9 mouse cellular contexts compared by ENCODE assay signal in genomic region chr13:69739759-69740135, GRCm38 (mm10). TPM values are rescaled to one million over a fixed set of nuclear protein-coding genes. Genes with fewer than 3 reads are reported as not detected.
A peak's percentile ranks its signal among the peaks of the same experiment; 100 is the strongest.
DNase-seq lines count a peak whose midpoint lies in the region; ATAC-seq and TF ChIP-seq lines count a peak whose summit lies in the region.
"Had no signal": no experiment of that assay in that cellular context is flagged by ENCODE, and none has a peak within 500 bp of the region (broad histone marks: within the 10 kb centered on the region; RNA-seq: fewer than 3 reads in every experiment).

Gene Ube2ql1 (minus strand): TSS chr13:69739889.

- peaks cover 20% of the 10 kb centered on the region for H3K27me3 ChIP-seq in ES-Bruce4 (ENCODE audit: control insufficient read depth, insufficient read depth, low read length, poor library complexity, severe bottlenecking)
- H3K27me3 ChIP-seq in liver, embryonic 14.5 days (ENCODE audit: control insufficient read depth, insufficient read depth, low read length), result peaks cover 41% of the 10 kb centered on the region
- peaks cover 26% of the 10 kb centered on the region for H3K27me3 ChIP-seq in neural tube, embryonic 12.5 days (replicated peaks)
- peaks cover 49% of the 10 kb centered on the region for H3K27me3 ChIP-seq in stomach, embryonic 16.5 days (ENCODE audit: control insufficient read depth, insufficient read depth, low read length)

- intact Hi-C loops in heart, postnatal 36 days (cut with DNase I), result loop anchor here (1.0 to 10.0 kb wide), 4 partner anchors 41 to 845 kb away; no protein-coding TSS in a partner anchor

- H3K9me3 ChIP-seq in ES-Bruce4 (replicated peaks; ENCODE audit: control insufficient read depth, insufficient read depth, low read length, poor library complexity, severe bottlenecking), result no peaks in the 10 kb centered on the region
- H3K9me3 ChIP-seq in liver, embryonic 14.5 days (ENCODE audit: control insufficient read depth, low read length), result no peaks in the 10 kb centered on the region
- no peaks in the 10 kb centered on the region for H3K9me3 ChIP-seq in neural tube, embryonic 12.5 days
- H3K9me3 ChIP-seq in stomach, embryonic 16.5 days (replicated peaks; ENCODE audit: control insufficient read depth, low read length), result no peaks in the 10 kb centered on the region

- peak within 1 kb of the TSS; percentile 60 for H3K9ac ChIP-seq in ES-Bruce4 (ENCODE audit: low read depth, poor library complexity, severe bottlenecking)
- no peak within 1 kb of the TSS for H3K9ac ChIP-seq in liver, embryonic 14.5 days (replicated peaks)
- peak within 1 kb of the TSS; percentile 90 for H3K9ac ChIP-seq in neural tube, embryonic 12.5 days
- H3K9ac ChIP-seq in stomach, embryonic 16.5 days (ENCODE audit: low read length), result peak within 1 kb of the TSS; percentile 67

- no peaks in the 10 kb centered on the region for H3K4me1 ChIP-seq in ES-Bruce4 (ENCODE audit: control insufficient read depth, insufficient read depth, low read length)
- H3K4me1 ChIP-seq in liver, embryonic 14.5 days (replicated peaks; ENCODE audit: control insufficient read depth in 2 of 2, insufficient read depth in 2 of 2, low read length in 1 of 2), result no peaks in the 10 kb centered on the region
- H3K4me1 ChIP-seq in neural tube, embryonic 12.5 days, result peaks cover 37% of the 10 kb centered on the region
- H3K4me1 ChIP-seq in stomach, embryonic 16.5 days (ENCODE audit: control insufficient read depth, insufficient read depth, low read length), result peaks cover 6% of the 10 kb centered on the region; the same call in 1 of the 2 replicates

- no peaks in the 10 kb centered on the region for H3K36me3 ChIP-seq in ES-Bruce4 (ENCODE audit: control insufficient read depth, insufficient read depth, low read length, poor library complexity, severe bottlenecking)
- no peaks in the 10 kb centered on the region for H3K36me3 ChIP-seq in liver, embryonic 14.5 days (replicated peaks; ENCODE audit: control insufficient read depth, insufficient read depth, low read depth)
- H3K36me3 ChIP-seq in neural tube, embryonic 12.5 days, result no peaks in the 10 kb centered on the region; the same call in 1 of the 2 replicates
- no peaks in the 10 kb centered on the region for H3K36me3 ChIP-seq in stomach, embryonic 16.5 days (ENCODE audit: control insufficient read depth, insufficient read depth, low read length)
- H3K36me3 ChIP-seq: G1E had no signal

- H3K27ac ChIP-seq in ES-Bruce4 (ENCODE audit: insufficient read depth, low read length), result no peak within 1 kb of the TSS
- H3K27ac ChIP-seq in liver, embryonic 14.5 days, result no peak within 1 kb of the TSS
- peak within 1 kb of the TSS; percentile 93 for H3K27ac ChIP-seq in neural tube, embryonic 12.5 days
- H3K27ac ChIP-seq in stomach, embryonic 16.5 days (ENCODE audit: low read length), result no peak within 1 kb of the TSS

- TF ChIP-seq POLR2A in ES-Bruce4 (IDR thresholded peaks at IDR 0.05; ENCODE audit: insufficient read depth, low read length), result no peak

- WGBS in large intestine, adult 2 months, result 1% methylated on average over 46 of the region's 46 CpGs
- under 1% methylated on average over 45 of the region's 46 CpGs for WGBS in liver, embryonic 14.5 days (ENCODE audit: insufficient replicate concordance)
- WGBS in neural tube, embryonic 12.5 days, result under 1% methylated on average over 46 of the region's 46 CpGs
- 1% methylated on average over 46 of the region's 46 CpGs for WGBS in stomach, embryonic 16.5 days

- TF ChIP-seq CTCF in ES-Bruce4 (IDR thresholded peaks at IDR 0.05; ENCODE audit: low read depth, low read length), result peak; percentile 75
- TF ChIP-seq CTCF in liver, embryonic 14.5 days (IDR thresholded peaks at IDR 0.05; ENCODE audit: low read depth), result peak; percentile 75

- ATAC-seq in liver, embryonic 14.5 days (ENCODE audit: insufficient read depth), result peak; percentile 72
- peak; percentile 93 for ATAC-seq in neural tube, embryonic 12.5 days (ENCODE audit: low FRiP score, low read depth)
- ATAC-seq in stomach, embryonic 16.5 days (ENCODE audit: insufficient read depth, low FRiP score), result peak; percentile 92

- DNase-seq in cerebellum, adult 18-20 months, result peak; percentile 94 to 98
- peak; percentile 83 for DNase-seq in forelimb bud, embryonic 11.5 days (ENCODE audit: low read depth, low spot score)
- DNase-seq in heart, postnatal 36 days, result peak; percentile 80 to 82
- peak; percentile 7 for DNase-seq in large intestine, adult 2 months (ENCODE audit: low read depth, low spot score)
- peak; percentile 9 to 28 (median 10) for DNase-seq in liver, embryonic 14.5 days (ENCODE audit: low read depth in 3 of 3, low spot score in 3 of 3)

- no peak for TF ChIP-seq EP300 in ES-Bruce4 (IDR thresholded peaks at IDR 0.05; ENCODE audit: insufficient read depth, low read depth, low read length)
- TF ChIP-seq EP300 in liver, embryonic 14.5 days (IDR thresholded peaks at IDR 0.05; ENCODE audit: low read depth), result no peak

- peak within 1 kb of the TSS; percentile 65 for H3K4me3 ChIP-seq in ES-Bruce4 (ENCODE audit: low read depth, low read length)
- peak within 1 kb of the TSS; percentile 36 to 50 for H3K4me3 ChIP-seq in liver, embryonic 14.5 days (ENCODE audit: insufficient read depth in 1 of 2, low read depth in 2 of 2, low read length in 2 of 2)
- H3K4me3 ChIP-seq in neural tube, embryonic 12.5 days, result peak within 1 kb of the TSS; percentile 79
- peak within 1 kb of the TSS; percentile 63 for H3K4me3 ChIP-seq in stomach, embryonic 16.5 days (replicated peaks; ENCODE audit: low read length)

- H3K4me2 ChIP-seq in liver, embryonic 14.5 days (ENCODE audit: low read depth), result peak within 1 kb of the TSS; percentile 59
- peak within 1 kb of the TSS; percentile 88 for H3K4me2 ChIP-seq in neural tube, embryonic 12.5 days (replicated peaks)
- H3K4me2 ChIP-seq in stomach, embryonic 16.5 days (ENCODE audit: low read depth, low read length), result peak within 1 kb of the TSS; percentile 99

RNA-seq across cellular contexts. Expression of gene Ube2ql1, which starts in this region (rescaled TPM):
- polyA plus RNA-seq in ES-Bruce4 (2011; ENCODE audit: insufficient read depth, insufficient read length, low read depth, missing spikeins), result 1.0 and 1.5 TPM in 2 replicates
- 1 to 10 TPM; 3.8 to 4.4 TPM for total RNA-seq in heart, postnatal 36 days (2021)
- polyA plus RNA-seq in large intestine, adult 2 months (2012; rRNA removed), result 0.43 and 0.45 TPM in 2 replicates
- 0.22 and 0.36 TPM in 2 replicates for polyA plus RNA-seq in liver, embryonic 14.5 days (2012; rRNA removed)
- polyA plus RNA-seq in liver, embryonic 14.5 days (2014; fragmentation: Nextera tagmentation; extraction: Ambion mirVana), result 0.08 and 0.15 TPM in 2 replicates
- polyA plus RNA-seq in neural tube, embryonic 12.5 days (2016; fragmentation: Nextera tagmentation; extraction: Ambion mirVana), result 31.3 and 34.3 TPM in 2 replicates
- polyA plus RNA-seq in stomach, embryonic 16.5 days (2015; fragmentation: Nextera tagmentation; extraction: Ambion mirVana), result 0.09 and 0.21 TPM in 2 replicates
- polyA plus RNA-seq: G1E had no signal

Comparison
In these comparisons a context has a peak if more than half of its experiments do, and no peak if none do; other contexts are left out.
1. RNA of gene Ube2ql1 (polyA plus RNA-seq): 31.3 to 34.3 TPM in neural tube, embryonic 12.5 days; 1.0 to 1.5 TPM in ES-Bruce4, 0.43 to 0.45 TPM in large intestine, adult 2 months, 0.08 to 0.36 TPM in liver, embryonic 14.5 days and 0.09 to 0.21 TPM in stomach, embryonic 16.5 days; every median in the first group is over 10 times any median in the second.
2. Peak in DNase-seq in large intestine, adult 2 months; RNA of the gene not detected or under 1 TPM.
3. Peak in DNase-seq, ATAC-seq, H3K4me3 ChIP-seq and H3K4me2 ChIP-seq in liver, embryonic 14.5 days; RNA of the gene not detected or under 1 TPM.
4. Peak in ATAC-seq, H3K4me3 ChIP-seq, H3K9ac ChIP-seq and H3K4me2 ChIP-seq in stomach, embryonic 16.5 days; RNA of the gene not detected or under 1 TPM.
5. DNase-seq: peak in every context shown above with its lines; median percentile 96 in cerebellum, adult 18-20 months; 83 in forelimb bud, embryonic 11.5 days; 81 in heart, postnatal 36 days; 10 in liver, embryonic 14.5 days; 7 in large intestine, adult 2 months.
6. Peak in every context shown above with its lines, with median percentiles within 50 percentile points of each other: H3K4me3 ChIP-seq, ATAC-seq and H3K4me2 ChIP-seq.